In the genomic region with DNA sequence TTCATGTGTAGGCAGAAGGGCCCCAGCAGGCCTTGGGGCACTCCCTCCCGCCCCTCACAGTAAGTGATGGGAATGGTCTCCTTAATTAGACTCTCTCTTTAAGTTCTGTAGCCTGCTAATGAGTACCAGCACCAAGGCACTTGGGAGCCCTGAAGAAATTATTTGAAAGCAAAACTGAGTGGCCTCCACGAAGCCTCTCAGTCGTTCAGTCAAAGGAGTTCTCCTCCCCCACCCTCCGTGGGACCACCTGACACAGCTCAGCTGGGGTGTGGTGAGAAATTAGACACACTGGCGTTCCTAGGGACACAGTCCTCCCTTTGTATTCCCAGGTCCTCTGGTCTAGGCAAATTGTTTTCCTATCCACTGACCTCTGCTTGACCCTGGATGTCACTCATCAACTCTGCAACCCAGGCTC, we compare ENCODE assay signal across 13 mouse cellular contexts.
DNase-seq lines count a peak whose midpoint lies in the region; ATAC-seq and TF ChIP-seq lines count a peak whose summit lies in the region.
"Had no signal": no experiment of that assay in that cellular context is flagged by ENCODE, and none has a peak within 500 bp of the region (broad histone marks: within the 10 kb centered on the region; RNA-seq: fewer than 3 reads in every experiment).

No protein-coding gene starts in this region.

- intact Hi-C loops in heart, adult 2 months (cut with DNase I): no loop called here

- no peak for ATAC-seq in lung, embryonic 14.5 days (ENCODE audit: insufficient read depth)
- ATAC-seq: intestine, embryonic 16.5 days had no signal

- 12% methylated on average over 5 of the region's 5 CpGs for WGBS in lung, embryonic 14.5 days
- 33% methylated on average over 5 of the region's 5 CpGs for WGBS in lung, adult 2 months
- 7% methylated on average over 5 of the region's 5 CpGs for WGBS in limb, embryonic 10.5 days
- 36% methylated on average over 5 of the region's 5 CpGs for WGBS in heart, adult 2 months

- peaks cover 7% of the 10 kb centered on the region; the same call in 1 of the 2 replicates for H3K27me3 ChIP-seq in lung, embryonic 14.5 days (ENCODE audit: insufficient read depth, low read length)
- H3K27me3 ChIP-seq in limb, embryonic 10.5 days (ENCODE audit: low read depth, poor library complexity, severe bottlenecking): peaks cover 32% of the 10 kb centered on the region
- no peaks in the 10 kb centered on the region for H3K27me3 ChIP-seq in heart, adult 2 months (ENCODE audit: control insufficient read depth, insufficient read depth, low read length)
- H3K27me3 ChIP-seq: heart, embryonic 13.5 days had no signal

- no peaks in the 10 kb centered on the region for H3K36me3 ChIP-seq in lung, embryonic 14.5 days (ENCODE audit: insufficient read depth)
- no peaks in the 10 kb centered on the region for H3K36me3 ChIP-seq in limb, embryonic 10.5 days
- H3K36me3 ChIP-seq in heart, adult 2 months (ENCODE audit: control insufficient read depth, insufficient read depth, low read length): no peaks in the 10 kb centered on the region
- H3K36me3 ChIP-seq: heart, embryonic 13.5 days; limb, embryonic 15.5 days had no signal

- no peaks in the 10 kb centered on the region for H3K79me2 ChIP-seq in heart, adult 2 months (replicated peaks; ENCODE audit: control insufficient read depth, insufficient read depth, low read length)

- H3K27ac ChIP-seq in lung, embryonic 14.5 days (ENCODE audit: low read depth): no peak overlapping the region
- peak overlapping the region; percentile 58 for H3K27ac ChIP-seq in limb, embryonic 10.5 days
- H3K27ac ChIP-seq in heart, adult 2 months: no peak overlapping the region
- H3K27ac ChIP-seq: heart, embryonic 13.5 days; limb, embryonic 15.5 days had no signal

- H3K9me3 ChIP-seq in lung, embryonic 14.5 days (ENCODE audit: low read depth, low read length): no peaks in the 10 kb centered on the region; the same call in 1 of the 2 replicates
- no peaks in the 10 kb centered on the region for H3K9me3 ChIP-seq in limb, embryonic 10.5 days (replicated peaks)
- H3K9me3 ChIP-seq: heart, embryonic 13.5 days; limb, embryonic 15.5 days had no signal

- no peak overlapping the region for H3K4me3 ChIP-seq in lung, embryonic 14.5 days (ENCODE audit: low read depth, low read length)
- no peak overlapping the region for H3K4me3 ChIP-seq in lung, adult 2 months (replicated peaks; ENCODE audit: extremely low read depth, low read depth, low read length)
- H3K4me3 ChIP-seq in limb, embryonic 10.5 days: no peak overlapping the region
- H3K4me3 ChIP-seq in heart, adult 2 months: no peak overlapping the region
- H3K4me3 ChIP-seq: heart, embryonic 13.5 days; limb, embryonic 15.5 days; myocyte had no signal

- H3K4me1 ChIP-seq in lung, embryonic 14.5 days (ENCODE audit: insufficient read depth): peaks cover 11% of the 10 kb centered on the region
- H3K4me1 ChIP-seq in lung, adult 2 months (ENCODE audit: control insufficient read depth, insufficient read depth, low read length): no peaks in the 10 kb centered on the region
- peaks cover 48% of the 10 kb centered on the region for H3K4me1 ChIP-seq in limb, embryonic 10.5 days
- no peaks in the 10 kb centered on the region for H3K4me1 ChIP-seq in heart, adult 2 months (ENCODE audit: control insufficient read depth, insufficient read depth, low read length)

- no peak overlapping the region for H3K4me2 ChIP-seq in lung, embryonic 14.5 days
- H3K4me2 ChIP-seq: heart, embryonic 13.5 days; limb, embryonic 15.5 days had no signal

- TF ChIP-seq POLR2A in lung, adult 2 months (IDR thresholded peaks at IDR 0.05; ENCODE audit: borderline replicate concordance, extremely low read depth, low read depth, low read length): no peak
- no peak for TF ChIP-seq POLR2A in heart, adult 2 months (IDR thresholded peaks at IDR 0.05; ENCODE audit: insufficient read depth, low read depth, low read length)

- DNase-seq in lung, embryonic 14.5 days: peak; percentile 12
- DNase-seq in lung, adult 2 months: no peak
- DNase-seq in embryo, embryonic 11.5 days (ENCODE audit: low read depth, low spot score): peak; percentile 36
- peak; percentile 52 for DNase-seq in limb, embryonic 10.5 days (ENCODE audit: low spot score)
- DNase-seq in yolk sac, embryonic 10.5 days (ENCODE audit: low spot score): peak; percentile 38
- no peak for DNase-seq in adrenal gland, adult 18-20 months (ENCODE audit: low spot score in 2 of 2)
- DNase-seq in heart, adult 2 months: no peak
- DNase-seq: lung, postnatal 14 days; thymus, postnatal 14 days had no signal

- TF ChIP-seq EP300 in heart, adult 2 months (IDR thresholded peaks at IDR 0.05; ENCODE audit: insufficient read depth, low read depth, low read length): no peak

- TF ChIP-seq CTCF in lung, embryonic 14.5 days (IDR thresholded peaks at IDR 0.05; ENCODE audit: low read depth): no peak
- TF ChIP-seq CTCF in lung, adult 2 months (IDR thresholded peaks at IDR 0.05; ENCODE audit: insufficient read depth, low read length): no peak
- no peak for TF ChIP-seq CTCF in heart, adult 2 months (IDR thresholded peaks at IDR 0.05)

- H3K9ac ChIP-seq in lung, embryonic 14.5 days: no peak overlapping the region
- no peak overlapping the region for H3K9ac ChIP-seq in heart, adult 2 months (ENCODE audit: low read depth, low read length)
- H3K9ac ChIP-seq: heart, embryonic 13.5 days; limb, embryonic 15.5 days had no signal

Comparison
In these comparisons a context has a peak if more than half of its experiments do, and no peak if none do; other contexts are left out.
1. DNase-seq: peak in lung, embryonic 14.5 days (single experiment), embryo, embryonic 11.5 days (single experiment), limb, embryonic 10.5 days (single experiment) and yolk sac, embryonic 10.5 days (single experiment); none in lung, adult 2 months (single experiment), adrenal gland, adult 18-20 months (0 of 2) and heart, adult 2 months (0 of 2).